Mouse (Mus musculus) lung, postnatal 0 days (tissue): Measurements from ENCODE around the gene Klc3. TPM values are rescaled to one million over a fixed set of nuclear protein-coding genes. Genes with fewer than 3 reads are reported as not detected.
A peak's percentile ranks its signal among the peaks of the same experiment; 100 is the strongest.

ENCODE experiments used
- ATAC-seq: fragments of 200-750 bp; cut with Nextera tagmentation; 2 replicates; pipeline ENCODE4 v1.8.0; 2017; ENCODE audit warnings: moderate library complexity
- DNase-seq: peaks from one replicate; pipeline ENCODE4 v3.0.0-alpha.2; 2016; ENCODE audit warnings: low spot score
- H3K27ac ChIP-seq: fragments of 300-500 bp; sonication (generic); 2 replicates; pipeline ENCODE4 v1.5.1; 2014; ENCODE audit warnings: antibody characterized with exemption, mild to moderate bottlenecking, low read length, mixed read lengths
- H3K27me3 ChIP-seq: fragments of 300-500 bp; sonication (generic); replicated peaks from 2 replicates; pipeline ENCODE4 v1.6.1; 2014; ENCODE audit warnings: low read length, mixed read lengths; ENCODE audit not compliant: insufficient read depth
- H3K36me3 ChIP-seq: fragments of 300-500 bp; sonication (generic); 2 replicates; pipeline ENCODE4 v1.6.1; 2014; ENCODE audit warnings: low read length, mixed read lengths; ENCODE audit not compliant: insufficient read depth
- H3K4me1 ChIP-seq: fragments of 300-500 bp; sonication (generic); 2 replicates; pipeline ENCODE4 v1.6.1; 2014; ENCODE audit warnings: antibody characterized with exemption, low read depth, low read length, mixed read lengths; ENCODE audit not compliant: insufficient read depth
- H3K4me2 ChIP-seq: fragments of 300-500 bp; sonication (generic); replicated peaks from 2 replicates; pipeline ENCODE4 v1.6.1; 2014; ENCODE audit warnings: low read depth, mild to moderate bottlenecking, low read length, moderate library complexity, mixed read lengths
- H3K4me3 ChIP-seq: fragments of 300-500 bp; sonication (generic); 2 replicates; pipeline ENCODE4 v1.5.1; 2014; ENCODE audit warnings: low read depth, low read length
- H3K9ac ChIP-seq: fragments of 300-500 bp; sonication (generic); replicated peaks from 2 replicates; pipeline ENCODE4 v1.6.1; 2014; ENCODE audit warnings: low read depth, mild to moderate bottlenecking
- H3K9me3 ChIP-seq: fragments of 300-500 bp; sonication (generic); 2 replicates; pipeline ENCODE4 v1.6.1; 2016; ENCODE audit warnings: low read length, mixed read lengths
- CTCF ChIP-seq: IDR thresholded peaks from 2 replicates; pipeline ENCODE4 v1.5.1; 2016; ENCODE audit warnings: antibody characterized with exemption, mild to moderate bottlenecking
- EP300 ChIP-seq: IDR thresholded peaks from 2 replicates; pipeline ENCODE4 v1.6.1; 2016; ENCODE audit warnings: antibody characterized with exemption, mild to moderate bottlenecking, control low read depth
- WGBS: fragments of 180-500 bp; shearing (Covaris S2); extraction: QIAGEN DNeasy Blood & Tissue Kit; methylation state at CpG from one replicate; pipeline ENCODE4 v1.1.7; 2014; 5-methylcytosine and 5-hydroxymethylcytosine counted together
- microRNA counts: library from miRNA; unstranded; fragments of <30 nt; microRNA quantifications from one replicate; lab custom pipeline; 2015
- microRNA-seq: library from miRNA; unstranded; fragments of <30 nt; microRNA quantifications from one replicate; pipeline ENCODE4, GENCODE M21; 2016
- polyA plus RNA-seq: library from polyadenylated mRNA; unstranded; fragments of >200 nt; fragmentation: Nextera tagmentation; extraction: Ambion mirVana; gene quantifications from 2 replicates; pipeline ENCODE4 v1.2.1, GENCODE M21; 2015

Klc3 gene
- polyA plus RNA-seq, 1 experiment from 2014 or later = 28.1 TPM

- no peak overlapping the region for H3K9ac ChIP-seq
- no peak overlapping the region for H3K4me2 ChIP-seq
- peaks cover 4% of the 10 kb centered on the region; the same call in 1 of the 2 replicates for H3K36me3 ChIP-seq
- no peaks in the 10 kb centered on the region; the same call in 1 of the 2 replicates for H3K4me1 ChIP-seq
- DNase-seq (no peak), ATAC-seq (no peak)
- H3K4me3 ChIP-seq = no peak overlapping the region
- no peaks in the 10 kb centered on the region for H3K27me3 ChIP-seq
- TF ChIP-seq CTCF (no peak), EP300 (no peak)
- no peaks in the 10 kb centered on the region for H3K9me3 ChIP-seq
- 67% methylated on average over 10 of the region's 10 CpGs for WGBS
- no peak overlapping the region for H3K27ac ChIP-seq
Observed at GRCm38 (mm10) chr7:19356311-19356710, 47.6 kb downstream of the Klc3 start.

GRCm38 (mm10) chr7:19354991-19355390 lies 48.9 kb downstream of the Klc3 start:
- H3K4me2 ChIP-seq = no peak overlapping the region
- no peak overlapping the region for H3K9ac ChIP-seq
- ATAC-seq (no peak), DNase-seq (no peak)
- no peaks in the 10 kb centered on the region for H3K27me3 ChIP-seq
- no peaks in the 10 kb centered on the region for H3K9me3 ChIP-seq
- peaks cover 4% of the 10 kb centered on the region; the same call in 1 of the 2 replicates for H3K36me3 ChIP-seq
- H3K27ac ChIP-seq = no peak overlapping the region
- no peaks in the 10 kb centered on the region; the same call in 1 of the 2 replicates for H3K4me1 ChIP-seq
- TF ChIP-seq CTCF (no peak), EP300 (no peak)
- no peak overlapping the region for H3K4me3 ChIP-seq
- WGBS = 87% methylated on average over 5 of the region's 5 CpGs

- Histone ChIP-seq H3K27ac (no peak overlapping the region), H3K9me3 (no peaks in the 10 kb centered on the region), H3K36me3 (peaks cover 14% of the 10 kb centered on the region), H3K4me2 (no peak overlapping the region), H3K4me1 (peaks cover 5% of the 10 kb centered on the region; the same call in 1 of the 2 replicates), H3K4me3 (no peak overlapping the region), H3K9ac (no peak overlapping the region), H3K27me3 (no peaks in the 10 kb centered on the region)
- 94% methylated on average over 8 of the region's 8 CpGs for WGBS
- TF ChIP-seq EP300 (no peak), CTCF (no peak)
- ATAC-seq (no peak), DNase-seq (no peak)
Observed at GRCm38 (mm10) chr7:19350221-19350620, 53.7 kb downstream of the Klc3 start.

- H3K9ac ChIP-seq = no peak overlapping the region
- peaks cover 14% of the 10 kb centered on the region for H3K36me3 ChIP-seq
- no peak overlapping the region for H3K4me3 ChIP-seq
- DNase-seq (no peak), ATAC-seq (no peak)
- 79% methylated on average over 13 of the region's 13 CpGs for WGBS
- no peak for TF ChIP-seq CTCF
- TF ChIP-seq EP300 = no peak
- no peaks in the 10 kb centered on the region for H3K9me3 ChIP-seq
- H3K27ac ChIP-seq = no peak overlapping the region
- no peaks in the 10 kb centered on the region for H3K27me3 ChIP-seq
- no peak overlapping the region for H3K4me2 ChIP-seq
- peaks cover 5% of the 10 kb centered on the region; the same call in 1 of the 2 replicates for H3K4me1 ChIP-seq
Observed at GRCm38 (mm10) chr7:19349188-19349915, 54.6 kb downstream of the Klc3 start.

- H3K9ac ChIP-seq = peak overlapping the region; percentile 48
- 0% methylated on average over 31 of the region's 31 CpGs for WGBS
- H3K4me1 ChIP-seq = peaks cover 12% of the 10 kb centered on the region; the same call in 1 of the 2 replicates
- H3K4me2 ChIP-seq = peak overlapping the region; percentile 63
- no peak for TF ChIP-seq CTCF
- no peak for TF ChIP-seq EP300
- no peaks in the 10 kb centered on the region for H3K9me3 ChIP-seq
- H3K27ac ChIP-seq = peak overlapping the region; percentile 73
- DNase-seq (peak; percentile 98), ATAC-seq (peak; percentile 94)
- H3K27me3 ChIP-seq = 0 out of 2 replicates have a peak, but pooled peaks cover 4% of the 10 kb centered on the region
- peaks cover 11% of the 10 kb centered on the region for H3K36me3 ChIP-seq
- H3K4me3 ChIP-seq = peak overlapping the region; percentile 76
Observed at GRCm38 (mm10) chr7:19344938-19345471, 58.9 kb downstream of the Klc3 start.

MicroRNAs within 50 kb of the gene (microRNA counts, 519-probe panel; counts per million panel counts)
- not detected for microRNA mmu-miR-343 (lab: Ali Mortazavi, UCI)

Small RNAs within 50 kb of the gene (microRNA-seq; reads per million reads assigned to microRNA genes)
- not detected for gene Mir343

Other genes starting within 250 kb of the Klc3 start
- 0.80 and 1.0 TPM in 2 replicates for gene Gipr, start 238.0 kb downstream of the Klc3 start, polyA plus RNA-seq
- gene Eml2, start 227.7 kb downstream of the Klc3 start, polyA plus RNA-seq = 17.9 and 21.7 TPM in 2 replicates
- gene Gpr4, start 191.6 kb downstream of the Klc3 start, polyA plus RNA-seq = 2.7 and 3.1 TPM in 2 replicates
- gene Opa3, start 175.8 kb downstream of the Klc3 start, polyA plus RNA-seq = 18.8 and 19.0 TPM in 2 replicates
- gene Vasp, start 132.3 kb downstream of the Klc3 start, polyA plus RNA-seq = 109 and 121 TPM in 2 replicates
- gene Ppm1n, start 124.0 kb downstream of the Klc3 start, polyA plus RNA-seq = not detected in 2 replicates
- 23.8 and 26.6 TPM in 2 replicates for gene Rtn2, start 121.5 kb downstream of the Klc3 start, polyA plus RNA-seq
- gene Fosb, start 94.1 kb downstream of the Klc3 start, polyA plus RNA-seq = 0.17 and 0.44 TPM in 2 replicates
- gene Ercc1, start 59.3 kb downstream of the Klc3 start, polyA plus RNA-seq = 51.0 and 57.8 TPM in 2 replicates
- gene Cd3eap, start 44.6 kb downstream of the Klc3 start, polyA plus RNA-seq = 6.5 and 7.6 TPM in 2 replicates
- 4.1 and 4.2 TPM in 2 replicates for gene Ppp1r13l, start 44.4 kb downstream of the Klc3 start, polyA plus RNA-seq
- gene Ercc2, start 22.1 kb downstream of the Klc3 start, polyA plus RNA-seq = 8.9 and 9.4 TPM in 2 replicates
- gene Ckm, start 672 bp upstream of the Klc3 start, polyA plus RNA-seq = 34.0 and 42.4 TPM in 2 replicates
- gene Mark4, start 54.7 kb upstream of the Klc3 start, polyA plus RNA-seq = 7.4 and 7.9 TPM in 2 replicates
- gene Exoc3l2, start 59.2 kb upstream of the Klc3 start, polyA plus RNA-seq = 1.1 and 1.4 TPM in 2 replicates
- gene Bloc1s3, start 104.3 kb upstream of the Klc3 start, polyA plus RNA-seq = 2.6 and 3.0 TPM in 2 replicates
- 85.5 and 91.9 TPM in 2 replicates for gene Trappc6a, start 104.3 kb upstream of the Klc3 start, polyA plus RNA-seq
- gene Nkpd1, start 113.7 kb upstream of the Klc3 start, polyA plus RNA-seq = 0.05 and 0.15 TPM in 2 replicates
- gene Ppp1r37, start 159.0 kb upstream of the Klc3 start, polyA plus RNA-seq = 19.1 and 20.3 TPM in 2 replicates
- gene Zfp296, start 173.2 kb upstream of the Klc3 start, polyA plus RNA-seq = 0.76 and 0.88 TPM in 2 replicates
- gene Gemin7, start 173.5 kb upstream of the Klc3 start, polyA plus RNA-seq = 161 and 163 TPM in 2 replicates
- 22.6 and 23.8 TPM in 2 replicates for gene Clasrp, start 200.4 kb upstream of the Klc3 start, polyA plus RNA-seq
- gene Relb, start 225.3 kb upstream of the Klc3 start, polyA plus RNA-seq = 15.6 and 29.8 TPM in 2 replicates